Mouse (Mus musculus): ENCODE results near the gene Ddx58. TPM values are rescaled to one million over a fixed set of nuclear protein-coding genes. Genes with fewer than 3 reads are reported as not detected.

The Ddx58 gene
- polyA plus RNA-seq, 1 experiment from 2014 or later: 5.0 TPM

- no peaks in the 10 kb centered on the region for H3K9me3 ChIP-seq
- peaks cover 25% of the 10 kb centered on the region for H3K36me3 ChIP-seq
- WGBS: 93% methylated on average over 3 of the region's 3 CpGs
- no peak overlapping the region for H3K27ac ChIP-seq (replicated peaks)
- no peak for ATAC-seq (ENCODE audit: low read depth)
- no peaks in the 10 kb centered on the region for H3K27me3 ChIP-seq
- H3K4me2 ChIP-seq: no peak overlapping the region
- H3K9ac ChIP-seq: no peak overlapping the region
- no peaks in the 10 kb centered on the region for H3K4me1 ChIP-seq (replicated peaks)
- H3K4me3 ChIP-seq: no peak overlapping the region
These were observed 35.3 kb downstream of the Ddx58 start for GRCm38 (mm10) chr4:40204374-40204773.

GRCm38 (mm10) chr4:40202205-40202604, 37.4 kb downstream of the Ddx58 start:
- 95% methylated on average over 6 of the region's 6 CpGs for WGBS
- Histone ChIP-seq H3K4me1 (replicated peaks) (no peaks in the 10 kb centered on the region), H3K36me3 (peaks cover 46% of the 10 kb centered on the region), H3K4me2 (no peak overlapping the region), H3K9ac (no peak overlapping the region), H3K27me3 (no peaks in the 10 kb centered on the region), H3K4me3 (no peak overlapping the region), H3K9me3 (no peaks in the 10 kb centered on the region), H3K27ac (replicated peaks) (no peak overlapping the region)
- no peak for ATAC-seq (ENCODE audit: low read depth)

DNA sequence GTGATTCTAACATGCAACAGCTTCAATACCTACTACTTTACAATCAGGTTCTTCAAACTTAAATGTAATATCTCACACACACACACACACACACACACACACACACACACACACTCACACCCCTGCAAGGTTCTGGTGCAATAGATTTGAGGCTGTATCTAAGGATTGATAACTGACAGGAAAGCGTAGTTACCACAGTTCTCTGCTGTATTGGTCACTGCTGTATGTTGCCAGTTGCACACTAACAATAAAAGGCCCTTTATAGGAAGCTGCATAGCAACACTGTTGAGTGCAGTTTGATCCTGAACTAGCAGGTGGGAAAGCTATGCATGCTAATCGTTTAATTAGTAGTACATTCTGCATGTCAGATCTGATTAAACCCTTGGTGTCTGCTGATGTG, 44.3 kb downstream of the Ddx58 start:
- H3K36me3 ChIP-seq: peaks cover 82% of the 10 kb centered on the region
- H3K4me2 ChIP-seq: no peak overlapping the region
- H3K4me3 ChIP-seq: no peak overlapping the region
- H3K9me3 ChIP-seq: no peaks in the 10 kb centered on the region
- 88% methylated on average over 2 of the region's 2 CpGs for WGBS
- H3K27me3 ChIP-seq: no peaks in the 10 kb centered on the region
- H3K4me1 ChIP-seq (replicated peaks): no peaks in the 10 kb centered on the region
- H3K27ac ChIP-seq (replicated peaks): no peak overlapping the region
- H3K9ac ChIP-seq: no peak overlapping the region
- ATAC-seq (ENCODE audit: low read depth): no peak

DNA sequence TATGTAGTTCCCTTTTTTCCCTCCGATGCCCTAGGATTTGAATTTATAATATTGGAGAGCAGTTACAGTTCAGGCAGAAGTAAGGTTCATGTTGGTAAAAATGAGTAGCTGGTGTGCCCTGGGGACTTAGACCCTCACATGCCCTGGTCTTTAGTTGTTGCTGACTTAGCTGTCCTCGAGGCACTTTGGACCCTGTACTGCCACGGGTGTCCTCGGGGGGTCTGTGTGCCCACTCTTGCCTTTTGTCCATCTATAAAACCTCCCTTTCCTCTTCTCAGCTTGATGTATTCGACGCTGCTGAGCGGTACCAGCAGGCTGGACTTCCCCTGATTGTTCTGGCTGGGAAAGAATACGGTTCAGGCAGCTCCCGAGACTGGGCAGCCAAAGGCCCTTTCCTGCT, 46.2 kb downstream of the Ddx58 start:
- Histone ChIP-seq H3K27ac (replicated peaks) (no peak overlapping the region), H3K36me3 (peaks cover 90% of the 10 kb centered on the region), H3K9ac (no peak overlapping the region), H3K4me2 (no peak overlapping the region), H3K4me1 (replicated peaks) (no peaks in the 10 kb centered on the region), H3K9me3 (no peaks in the 10 kb centered on the region), H3K27me3 (no peaks in the 10 kb centered on the region), H3K4me3 (no peak overlapping the region)
- 79% methylated on average over 9 of the region's 9 CpGs for WGBS
- ATAC-seq (ENCODE audit: low read depth): no peak

DNA sequence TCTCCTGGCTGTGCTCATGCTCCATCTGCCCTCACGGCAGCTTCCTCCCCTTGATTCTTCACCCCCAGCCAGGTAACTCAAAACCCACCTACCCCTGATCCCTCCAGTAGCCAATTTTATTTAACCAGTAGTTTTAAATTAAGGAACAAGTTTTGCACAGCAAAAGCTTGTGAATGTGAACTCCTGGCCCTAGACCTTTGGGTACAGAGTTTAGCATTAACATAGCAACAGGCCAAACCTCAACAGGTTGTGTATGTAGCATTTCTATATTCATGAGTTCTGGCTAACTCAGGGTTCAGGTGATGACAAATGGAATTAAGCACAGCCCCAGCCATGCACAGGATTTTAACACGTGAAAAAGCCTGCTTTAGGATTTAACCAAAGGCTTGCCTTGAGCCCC, 47.4 kb downstream of the Ddx58 start:
- H3K9me3 ChIP-seq: no peaks in the 10 kb centered on the region
- no peaks in the 10 kb centered on the region for H3K4me1 ChIP-seq (replicated peaks)
- H3K27me3 ChIP-seq: no peaks in the 10 kb centered on the region
- 80% methylated on average over 2 of the region's 2 CpGs for WGBS
- no peak overlapping the region for H3K9ac ChIP-seq
- H3K27ac ChIP-seq (replicated peaks): no peak overlapping the region
- H3K4me3 ChIP-seq: no peak overlapping the region
- no peak overlapping the region for H3K4me2 ChIP-seq
- H3K36me3 ChIP-seq: peaks cover 90% of the 10 kb centered on the region
- no peak for ATAC-seq (ENCODE audit: low read depth)

GRCm38 (mm10) chr4:40187956-40188355, 51.7 kb downstream of the Ddx58 start:
- WGBS: 92% methylated on average over 7 of the region's 7 CpGs
- no peaks in the 10 kb centered on the region for H3K9me3 ChIP-seq

DNA sequence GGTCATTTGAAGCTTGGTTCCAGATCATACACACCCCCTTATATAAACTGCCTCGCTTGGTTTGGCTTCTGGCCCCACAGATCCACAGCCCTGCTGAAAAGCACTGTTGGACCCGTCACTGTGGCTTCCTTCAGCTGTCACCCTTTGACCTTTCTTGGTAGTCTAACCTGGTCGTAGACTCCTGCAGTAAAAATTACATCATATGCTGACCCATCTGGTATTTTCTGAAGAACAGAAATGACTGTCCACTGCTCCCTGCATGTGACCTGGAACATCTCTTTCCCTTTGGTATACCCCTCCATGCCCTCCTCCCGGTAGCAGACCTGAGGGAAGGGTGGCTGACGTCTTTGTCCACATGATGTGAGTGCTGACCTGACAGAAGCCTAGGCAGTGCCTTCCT, 55.2 kb downstream of the Ddx58 start:
- Histone ChIP-seq H3K4me2 (no peak overlapping the region), H3K27ac (replicated peaks) (no peak overlapping the region), H3K36me3 (peaks cover 98% of the 10 kb centered on the region), H3K9ac (no peak overlapping the region), H3K9me3 (no peaks in the 10 kb centered on the region), H3K4me1 (replicated peaks) (no peaks in the 10 kb centered on the region), H3K4me3 (no peak overlapping the region), H3K27me3 (no peaks in the 10 kb centered on the region)
- ATAC-seq (ENCODE audit: low read depth): no peak
- 80% methylated on average over 5 of the region's 5 CpGs for WGBS

More at GRCm38 (mm10) chr4:40187956-40188355, 51.7 kb downstream of the Ddx58 start:
- Histone ChIP-seq H3K27me3 (no peaks in the 10 kb centered on the region), H3K27ac (replicated peaks) (no peak overlapping the region), H3K9ac (no peak overlapping the region), H3K36me3 (peaks cover 96% of the 10 kb centered on the region), H3K4me2 (no peak overlapping the region), H3K4me3 (no peak overlapping the region), H3K4me1 (replicated peaks) (no peaks in the 10 kb centered on the region)
- ATAC-seq (ENCODE audit: low read depth): no peak

- Histone ChIP-seq H3K4me3 (no peak overlapping the region), H3K9ac (no peak overlapping the region), H3K27me3 (no peaks in the 10 kb centered on the region), H3K9me3 (no peaks in the 10 kb centered on the region), H3K4me1 (replicated peaks) (no peaks in the 10 kb centered on the region), H3K27ac (replicated peaks) (no peak overlapping the region), H3K4me2 (no peak overlapping the region), H3K36me3 (peaks cover 96% of the 10 kb centered on the region)
- WGBS: 94% methylated on average over 6 of the region's 6 CpGs
- no peak for ATAC-seq (ENCODE audit: low read depth)
These were observed 55.8 kb downstream of the Ddx58 start for GRCm38 (mm10) chr4:40183781-40184180.

DNA sequence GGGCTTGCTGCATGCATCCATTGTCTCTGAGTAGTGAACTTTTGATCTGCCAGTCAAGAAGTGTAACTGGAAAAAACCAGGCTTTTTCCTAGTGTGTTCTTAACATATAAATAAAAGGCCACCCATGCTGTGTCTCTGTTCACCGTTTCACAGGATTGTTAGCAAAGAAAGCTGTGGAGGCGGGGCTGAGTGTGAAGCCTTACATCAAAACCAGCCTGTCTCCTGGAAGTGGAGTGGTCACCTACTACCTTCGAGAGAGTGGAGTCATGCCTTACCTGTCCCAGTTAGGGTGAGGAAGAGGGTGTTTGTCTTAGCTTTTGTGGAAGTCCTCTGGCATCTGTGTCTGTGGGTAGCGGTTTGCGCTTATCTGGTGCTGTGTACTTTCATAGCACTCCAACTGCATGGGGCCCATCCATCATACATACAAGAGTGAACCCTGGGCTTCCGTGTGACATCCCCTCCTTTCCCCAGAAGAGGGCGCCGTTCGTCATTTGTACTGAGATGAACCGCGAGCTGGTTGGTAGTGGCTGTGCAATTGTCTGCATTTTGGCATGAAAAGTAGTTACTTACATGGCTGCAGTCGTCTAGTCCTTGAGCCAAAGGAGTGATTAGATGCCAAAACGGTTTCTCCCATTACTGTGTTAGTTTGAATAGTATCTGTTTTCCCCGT, 56.8 kb downstream of the Ddx58 start:
- Histone ChIP-seq H3K4me3 (no peak overlapping the region), H3K9me3 (no peaks in the 10 kb centered on the region), H3K36me3 (peaks cover 96% of the 10 kb centered on the region), H3K4me2 (no peak overlapping the region), H3K27ac (replicated peaks) (no peak overlapping the region), H3K27me3 (no peaks in the 10 kb centered on the region), H3K9ac (no peak overlapping the region), H3K4me1 (replicated peaks) (no peaks in the 10 kb centered on the region)
- peak; percentile 50; the same call in 1 of the 2 replicates for ATAC-seq (ENCODE audit: low read depth)
- 43% methylated on average over 14 of the region's 14 CpGs for WGBS

DNA sequence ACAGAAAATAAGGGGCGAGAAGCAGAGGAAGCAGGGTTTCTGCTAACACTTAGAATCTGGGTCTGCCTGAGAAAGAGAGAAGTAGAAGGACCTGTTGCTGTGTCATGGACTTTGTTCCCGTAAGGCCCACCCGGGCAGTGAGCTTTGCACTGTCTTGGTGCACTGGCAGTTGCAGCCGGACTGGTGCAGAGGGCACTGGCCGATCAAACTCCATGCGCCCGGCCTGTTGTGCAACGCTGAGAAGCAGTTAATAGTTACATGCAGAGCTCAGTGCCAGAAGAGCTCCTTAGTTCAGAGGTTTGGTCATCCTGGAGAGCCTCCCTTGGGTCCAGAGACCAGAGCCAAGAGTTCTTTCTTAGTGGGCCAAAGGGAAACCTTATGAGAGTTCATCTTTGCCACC, 57.9 kb downstream of the Ddx58 start:
- WGBS: 94% methylated on average over 8 of the region's 8 CpGs
- H3K27me3 ChIP-seq: no peaks in the 10 kb centered on the region
- no peaks in the 10 kb centered on the region for H3K9me3 ChIP-seq
- H3K9ac ChIP-seq: no peak overlapping the region
- H3K4me3 ChIP-seq: no peak overlapping the region
- no peak overlapping the region for H3K27ac ChIP-seq (replicated peaks)
- ATAC-seq (ENCODE audit: low read depth): no peak
- H3K4me2 ChIP-seq: no peak overlapping the region
- H3K36me3 ChIP-seq: peaks cover 91% of the 10 kb centered on the region
- no peaks in the 10 kb centered on the region for H3K4me1 ChIP-seq (replicated peaks)

GRCm38 (mm10) chr4:40180046-40180445, 59.6 kb downstream of the Ddx58 start:
- WGBS: 94% methylated on average over 6 of the region's 6 CpGs
- Histone ChIP-seq H3K9me3 (no peaks in the 10 kb centered on the region), H3K27ac (replicated peaks) (no peak overlapping the region), H3K4me2 (no peak overlapping the region), H3K9ac (no peak overlapping the region), H3K36me3 (peaks cover 91% of the 10 kb centered on the region), H3K4me1 (replicated peaks) (no peaks in the 10 kb centered on the region), H3K27me3 (no peaks in the 10 kb centered on the region), H3K4me3 (no peak overlapping the region)
- ATAC-seq (ENCODE audit: low read depth): no peak

GRCm38 (mm10) chr4:40178584-40178983, 61.0 kb downstream of the Ddx58 start:
- peaks cover 77% of the 10 kb centered on the region for H3K36me3 ChIP-seq

DNA sequence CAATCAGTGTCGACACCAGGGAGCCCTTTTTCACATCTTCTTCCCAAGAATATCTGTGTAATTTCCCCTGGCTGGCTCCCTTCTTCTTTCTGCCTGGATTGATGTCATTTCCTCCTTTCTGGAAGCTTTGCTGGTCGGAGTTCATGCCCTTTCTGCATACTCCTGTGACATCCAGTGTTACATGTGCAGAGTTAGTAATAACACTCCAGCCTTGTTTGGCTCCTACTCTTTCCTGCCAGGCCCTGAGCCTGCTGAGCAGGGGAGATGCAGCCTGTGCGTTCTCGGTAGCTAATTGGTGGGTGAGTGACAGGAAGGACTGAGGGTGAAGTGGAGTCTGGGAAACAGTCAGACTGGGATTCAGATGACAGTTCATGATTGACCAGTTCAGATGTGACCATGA, 65.3 kb downstream of the Ddx58 start:
- Histone ChIP-seq H3K4me3 (no peak overlapping the region), H3K9ac (no peak overlapping the region), H3K9me3 (no peaks in the 10 kb centered on the region), H3K27ac (replicated peaks) (no peak overlapping the region), H3K4me2 (no peak overlapping the region), H3K4me1 (replicated peaks) (no peaks in the 10 kb centered on the region), H3K27me3 (no peaks in the 10 kb centered on the region), H3K36me3 (peaks cover 50% of the 10 kb centered on the region)
- ATAC-seq (ENCODE audit: low read depth): no peak
- 89% methylated on average over 4 of the region's 4 CpGs for WGBS

More at GRCm38 (mm10) chr4:40178584-40178983, 61.0 kb downstream of the Ddx58 start:
- Histone ChIP-seq H3K4me2 (no peak overlapping the region), H3K4me1 (replicated peaks) (no peaks in the 10 kb centered on the region), H3K9ac (no peak overlapping the region), H3K27me3 (no peaks in the 10 kb centered on the region), H3K4me3 (no peak overlapping the region), H3K27ac (replicated peaks) (no peak overlapping the region), H3K9me3 (no peaks in the 10 kb centered on the region)
- ATAC-seq (ENCODE audit: low read depth): no peak
- WGBS: 95% methylated on average over 17 of the region's 17 CpGs

Data from neural tube, embryonic 13.5 days (tissue).